Mouse (Mus musculus) right cerebral cortex, postnatal 4 days (tissue): ENCODE data around the gene Olfr1246.
"Not testable (repeated sequence)": the region's sequence is repeated elsewhere in the genome, so short reads cannot be mapped to it uniquely, and the experiment has no call there.

Source experiments
- DNase-seq: peaks from one replicate; pipeline ENCODE4 v3.0.0-alpha.2; 2022

Olfr1246 gene

DNA sequence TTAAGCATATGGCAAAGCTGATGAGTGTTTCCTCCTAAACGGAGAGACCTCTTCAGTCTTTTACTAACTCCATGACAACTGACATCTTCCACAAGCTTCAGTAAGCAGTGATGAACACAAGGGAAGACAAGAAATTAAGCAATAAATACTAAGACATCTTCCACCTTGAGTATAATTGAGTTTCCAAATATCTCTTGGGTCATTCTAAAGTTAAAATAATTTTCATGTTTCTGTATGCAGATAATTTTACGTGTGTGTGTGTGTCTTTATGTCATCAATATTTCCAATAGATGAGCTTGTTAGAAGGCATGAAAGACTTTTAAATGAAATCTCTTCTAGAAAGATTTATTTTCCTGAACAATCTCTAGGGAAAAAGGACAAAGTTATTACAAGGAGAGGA lies at the start of gene Olfr1246:
Gene Olfr1246, minus strand, starts transcription at position 101 of the 400 bp plus-strand sequence.
- DNase-seq, result no peak

DNA sequence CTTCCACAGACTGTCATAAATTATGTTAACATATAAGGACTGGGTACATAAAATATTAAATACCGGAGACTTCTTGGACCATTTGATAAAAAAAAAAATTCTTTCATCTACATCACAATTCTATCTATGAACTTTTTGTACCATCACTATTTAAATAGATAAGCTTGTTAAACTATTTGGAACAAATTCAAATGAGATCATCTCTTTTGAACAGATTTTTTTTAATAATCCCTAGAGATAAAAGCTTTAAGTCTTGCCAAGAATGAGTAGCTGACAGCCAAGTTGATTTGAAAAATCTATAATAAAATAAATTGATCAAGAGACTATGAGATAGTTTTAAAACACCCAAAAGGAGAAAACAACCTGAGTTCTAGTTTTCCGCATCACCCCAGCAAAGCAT lies 41.9 kb upstream of the Olfr1246 start, which contains the start of gene Olfr1249:
Gene Olfr1249, minus strand, starts transcription at position 101 of the 400 bp plus-strand sequence.
- DNase-seq, result no peak

DNA sequence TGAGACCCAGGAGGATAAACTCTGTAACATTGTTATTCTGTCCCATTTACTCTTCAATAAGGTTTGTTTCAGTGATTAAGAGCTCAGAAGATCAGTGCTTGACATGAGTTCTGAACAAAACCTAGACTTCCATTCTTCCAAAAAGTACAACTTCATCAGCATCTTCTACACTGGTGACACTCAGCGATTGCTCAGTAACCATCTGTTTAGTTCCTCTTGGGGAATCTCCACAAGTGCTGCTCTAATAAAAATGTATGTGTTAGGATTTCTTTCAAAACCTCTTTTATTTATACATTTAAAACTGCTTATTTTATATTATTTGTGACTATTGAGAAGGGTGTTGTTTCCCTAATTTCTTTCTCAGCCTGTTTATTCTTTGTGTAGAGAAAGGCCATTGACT lies 25.2 kb upstream of the Olfr1246 start, which contains the start of gene Olfr1248:
Gene Olfr1248, minus strand, starts transcription at position 101 of the 400 bp plus-strand sequence.
- not testable (repeated sequence) for DNase-seq

DNA sequence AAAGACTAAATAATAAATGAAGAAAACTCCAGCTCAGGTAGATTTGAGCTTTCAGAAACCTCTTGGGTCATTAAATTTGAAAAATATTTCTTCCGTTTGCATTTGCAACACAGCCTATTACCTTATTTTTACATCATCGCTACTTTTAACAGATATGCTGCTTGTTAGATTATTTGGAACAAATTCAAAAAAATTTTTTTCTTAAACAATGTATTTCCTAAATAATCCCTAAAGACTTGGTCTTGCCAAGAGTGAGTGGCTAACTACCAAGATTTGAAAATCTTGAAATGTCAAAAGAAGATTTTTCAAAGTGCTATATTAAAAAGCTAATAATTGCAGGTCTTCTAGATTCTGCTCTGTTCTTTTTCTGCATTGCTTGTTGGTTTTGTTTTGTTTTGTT lies 21.1 kb upstream of the Olfr1246 start, which contains the start of gene Olfr1247:
Gene Olfr1247, minus strand, starts transcription at position 101 of the 400 bp plus-strand sequence.
- no peak for DNase-seq

DNA sequence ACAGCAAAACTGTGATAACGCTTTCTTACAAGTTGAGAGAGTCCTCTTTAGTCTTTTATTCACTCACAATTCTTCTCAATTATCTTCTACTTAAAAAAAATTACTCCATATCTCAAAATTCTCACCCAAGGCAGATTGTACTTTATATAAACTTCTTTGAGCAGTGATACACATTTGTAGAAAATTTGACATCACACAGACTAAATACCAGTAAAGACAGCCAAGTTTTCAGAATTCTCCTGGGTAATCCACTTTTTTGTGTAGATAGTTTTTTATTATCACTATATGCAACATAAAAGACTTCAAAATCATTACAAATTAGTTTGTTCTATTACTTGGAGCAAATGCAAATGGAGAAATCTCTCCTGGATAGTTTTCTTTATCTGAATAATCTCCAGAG lies 14.6 kb downstream of the Olfr1246 start, which contains the start of gene Olfr1245:
Gene Olfr1245, minus strand, starts transcription at position 101 of the 400 bp plus-strand sequence.
- no peak for DNase-seq

DNA sequence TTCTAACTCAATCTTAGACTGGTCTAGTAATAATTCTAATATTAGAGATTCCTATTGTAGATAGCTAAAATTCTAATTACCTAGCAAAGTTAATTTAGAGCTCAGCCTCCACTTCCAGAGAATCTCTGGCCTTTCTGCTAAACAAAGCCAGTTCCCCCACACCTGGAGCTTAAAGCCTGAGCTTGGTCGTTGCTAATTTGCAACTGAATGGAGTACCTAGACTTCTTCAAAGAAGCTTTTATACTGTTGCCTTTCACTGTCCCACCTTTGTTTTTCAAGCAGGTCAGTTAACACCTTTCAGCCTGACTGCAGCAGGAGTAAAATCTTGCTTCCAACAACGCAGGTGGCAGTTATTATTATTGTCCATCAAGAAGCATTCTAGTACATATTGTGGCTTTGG lies 30.3 kb downstream of the Olfr1246 start:
- not testable (repeated sequence) for DNase-seq

DNA sequence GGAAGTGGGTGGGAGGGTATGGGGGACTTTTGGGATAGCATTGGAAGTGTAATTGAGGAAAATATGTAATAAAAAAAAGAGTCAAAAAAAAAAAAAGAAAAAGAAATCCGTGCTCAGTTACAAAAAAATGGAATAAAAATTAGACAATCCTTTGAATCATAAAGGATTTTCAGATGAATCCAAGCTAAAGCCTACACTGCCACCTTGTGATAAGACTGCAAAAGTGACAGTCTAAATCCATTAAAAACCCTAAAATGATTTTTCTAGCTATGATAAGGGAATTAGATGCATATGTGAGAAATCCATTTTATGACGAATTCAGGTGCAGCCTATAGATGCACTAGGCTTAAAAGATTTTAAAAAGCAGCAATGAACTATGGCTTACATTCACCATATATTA lies 48.4 kb downstream of the Olfr1246 start:
- DNase-seq, result no peak

DNA sequence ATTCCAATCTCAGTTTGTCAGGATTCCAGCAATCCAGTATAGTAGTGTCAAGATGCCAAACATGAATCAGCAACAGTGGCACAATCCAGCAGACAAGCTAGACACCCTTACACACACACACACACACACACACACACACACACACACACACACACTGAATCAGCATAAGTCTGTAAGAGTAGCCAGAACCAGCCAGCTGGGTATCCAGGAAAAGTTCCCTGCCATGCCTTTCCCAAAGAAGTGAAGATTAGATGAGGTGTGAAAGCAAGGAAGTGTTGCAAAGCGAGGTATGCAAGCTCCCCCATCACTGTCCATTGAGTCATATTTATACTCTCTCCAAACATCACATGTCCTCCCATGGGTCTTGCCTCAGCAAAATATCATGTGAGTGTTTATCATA lies 53.0 kb downstream of the Olfr1246 start:
- DNase-seq, result no peak
